Mouse (Mus musculus) embryonic facial prominence, embryonic 10.5 days (tissue): ENCODE data around the gene Togaram1. TPM values are rescaled to one million over a fixed set of nuclear protein-coding genes. Genes with fewer than 3 reads are reported as not detected.

ENCODE experiments used
- DNase-seq: peaks from one replicate; pipeline ENCODE4 v3.0.0-alpha.2; 2017; ENCODE audit warnings: low spot score
- H3K27ac ChIP-seq: fragments of 300-500 bp; sonication (generic); replicated peaks from 2 replicates; pipeline ENCODE4 v1.5.1; 2016; ENCODE audit warnings: mild to moderate bottlenecking
- H3K27me3 ChIP-seq: fragments of 300-500 bp; sonication (generic); replicated peaks from 2 replicates; pipeline ENCODE4 v1.6.1; 2016; ENCODE audit warnings: low read depth, mild to moderate bottlenecking; ENCODE audit not compliant: poor library complexity, severe bottlenecking
- H3K36me3 ChIP-seq: fragments of 300-500 bp; sonication (generic); replicated peaks from 2 replicates; pipeline ENCODE4 v1.6.1; 2016; ENCODE audit warnings: mild to moderate bottlenecking, moderate library complexity
- H3K4me1 ChIP-seq: fragments of 300-500 bp; sonication (generic); 2 replicates; pipeline ENCODE4 v1.6.1; 2016
- H3K4me3 ChIP-seq: fragments of 300-500 bp; sonication (generic); 2 replicates; pipeline ENCODE4 v1.5.1; 2016; ENCODE audit warnings: mild to moderate bottlenecking, moderate library complexity
- H3K9me3 ChIP-seq: fragments of 300-500 bp; sonication (generic); 2 replicates; pipeline ENCODE4 v1.6.1; 2016; ENCODE audit warnings: mild to moderate bottlenecking
- WGBS: fragments of 180-500 bp; shearing (Covaris S2); methylation state at CpG from one replicate; pipeline ENCODE4 v1.1.7; 2016; 5-methylcytosine and 5-hydroxymethylcytosine counted together
- polyA plus RNA-seq: library from polyadenylated mRNA; unstranded; fragments of >200 nt; fragmentation: Nextera tagmentation; extraction: Ambion mirVana; gene quantifications from 2 replicates; pipeline ENCODE4 v1.2.1, GENCODE M21; 2016

Gene Togaram1
- polyA plus RNA-seq, 1 experiment from 2014 or later = 29.4 TPM

DNA sequence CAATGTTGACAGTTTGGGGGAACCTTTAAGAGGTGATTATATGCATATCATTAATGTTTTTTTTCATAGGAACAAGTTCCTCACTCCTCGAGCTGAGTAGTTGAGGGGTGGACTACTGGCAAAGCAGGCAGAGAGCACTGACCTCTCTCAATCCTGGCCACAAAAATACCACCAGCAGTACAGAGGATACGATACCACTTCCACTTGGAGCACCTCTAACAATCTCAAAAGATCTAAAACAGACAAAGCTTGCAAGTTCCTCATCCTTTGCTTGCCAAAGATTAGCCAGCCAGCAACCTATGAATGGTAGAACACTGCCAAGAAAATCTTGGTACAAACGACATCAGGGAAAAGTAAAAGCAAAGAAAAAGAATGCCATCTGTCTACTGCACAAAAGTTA, 100.6 kb downstream of the Togaram1 start:
- no peak for DNase-seq
- H3K36me3 ChIP-seq = peaks cover 92% of the 10 kb centered on the region
- 80% methylated on average over 3 of the region's 3 CpGs for WGBS
- no peaks in the 10 kb centered on the region for H3K4me1 ChIP-seq
- no peak overlapping the region for H3K4me3 ChIP-seq
- no peaks in the 10 kb centered on the region for H3K9me3 ChIP-seq
- no peaks in the 10 kb centered on the region for H3K27me3 ChIP-seq
- no peak overlapping the region for H3K27ac ChIP-seq

GRCm38 (mm10) chr12:65068409-65068808, 102.8 kb downstream of the Togaram1 start:
- no peak overlapping the region for H3K4me3 ChIP-seq
- H3K4me1 ChIP-seq = 0 out of 2 replicates have a peak, but pooled peaks cover 4% of the 10 kb centered on the region
- 87% methylated on average over 4 of the region's 4 CpGs for WGBS
- no peak overlapping the region for H3K27ac ChIP-seq
- H3K27me3 ChIP-seq = no peaks in the 10 kb centered on the region
- no peak for DNase-seq
- H3K9me3 ChIP-seq = no peaks in the 10 kb centered on the region
- peaks cover 78% of the 10 kb centered on the region for H3K36me3 ChIP-seq

Other genes starting within 250 kb of the Togaram1 start
- 0.99 and 1.2 TPM in 2 replicates for gene Gm527, start 47.9 kb upstream of the Togaram1 start, polyA plus RNA-seq
- 9.0 and 10.2 TPM in 2 replicates for gene Klhl28, start 270 bp upstream of the Togaram1 start, polyA plus RNA-seq
- gene Prpf39, start 70.5 kb downstream of the Togaram1 start, polyA plus RNA-seq = 66.9 and 67.5 TPM in 2 replicates
- gene Fkbp3, start 108.2 kb downstream of the Togaram1 start, polyA plus RNA-seq = 672 and 700 TPM in 2 replicates
- 13.4 and 15.7 TPM in 2 replicates for gene Fancm, start 109.8 kb downstream of the Togaram1 start, polyA plus RNA-seq
- 85.5 and 87.5 TPM in 2 replicates for gene Mis18bp1, start 206.8 kb downstream of the Togaram1 start, polyA plus RNA-seq